Mouse (Mus musculus): ENCODE data around the gene Hmgcs2.

DNA sequence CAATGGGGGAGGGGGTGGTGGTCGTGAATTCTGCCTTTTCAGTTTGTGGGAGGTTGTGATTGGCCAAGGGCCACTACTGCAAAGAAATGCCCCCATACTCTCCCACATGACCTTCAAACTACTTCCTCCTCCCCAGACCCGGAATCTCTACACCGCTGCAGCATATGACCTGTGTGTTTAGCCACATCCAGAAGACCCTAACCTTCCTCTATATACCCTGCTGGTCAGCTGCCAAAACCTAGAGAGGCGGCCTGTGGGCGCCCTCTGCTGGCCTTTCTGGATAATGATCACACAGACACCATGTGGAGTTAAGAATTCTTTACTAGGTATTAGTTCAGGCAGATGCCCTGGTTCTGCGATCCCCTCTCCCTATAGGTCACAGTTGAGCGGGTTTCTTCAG lies 32.6 kb downstream of the Hmgcs2 start:
- TF ChIP-seq CTCF (IDR thresholded peaks at IDR 0.05; ENCODE audit: borderline replicate concordance, insufficient read depth, low read length), result 0 out of 2 replicates have a peak, but pooled peaks have one; percentile 4
- no peak for TF ChIP-seq POLR2A (IDR thresholded peaks at IDR 0.05; ENCODE audit: low read depth, low read length)
